ENCODE assay signal across 8 mouse cellular contexts in the genomic region with DNA sequence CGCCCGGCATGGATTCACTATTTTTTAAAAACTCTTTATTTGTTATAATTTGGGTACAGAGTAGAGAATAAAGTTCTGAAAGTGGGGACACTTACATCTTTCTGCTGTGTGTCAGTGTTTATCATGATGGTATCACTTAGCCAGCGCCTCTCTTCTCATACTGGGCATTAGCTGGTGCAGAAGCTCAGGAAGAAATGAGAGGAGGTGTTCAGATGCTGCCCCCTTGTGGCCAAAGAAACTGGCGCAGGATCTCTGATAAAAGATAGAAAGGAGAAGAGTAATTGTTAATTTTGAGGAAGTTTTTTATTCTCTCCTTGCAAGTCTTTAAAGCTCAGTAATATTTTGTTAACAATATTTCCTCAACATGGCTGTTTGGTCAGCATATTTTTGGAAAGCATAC. TPM values are rescaled to one million over a fixed set of nuclear protein-coding genes. Genes with fewer than 3 reads are reported as not detected.
DNase-seq lines count a peak whose midpoint lies in the region; TF ChIP-seq lines count a peak whose summit lies in the region.
"Had no signal": no experiment of that assay in that cellular context is flagged by ENCODE, and none has a peak within 500 bp of the region (broad histone marks: within the 10 kb centered on the region; RNA-seq: fewer than 3 reads in every experiment).

No protein-coding gene starts in this region.

- H3K4me3 ChIP-seq in cerebellum, adult 2 months (replicated peaks; ENCODE audit: insufficient read depth, low read depth, low read length), result no peak overlapping the region
- no peak overlapping the region for H3K4me3 ChIP-seq in layer of hippocampus, adult 2 months

- TF ChIP-seq POLR2A in cerebellum, adult 2 months (IDR thresholded peaks at IDR 0.05; ENCODE audit: borderline replicate concordance, insufficient read depth, low read length), result no peak

- H3K4me1 ChIP-seq in cerebellum, adult 2 months (ENCODE audit: control insufficient read depth, insufficient read depth, low read length), result no peaks in the 10 kb centered on the region

- H3K27ac ChIP-seq in cerebellum, adult 2 months (ENCODE audit: insufficient read depth, low read length), result no peak overlapping the region
- H3K27ac ChIP-seq in layer of hippocampus, adult 2 months, result no peak overlapping the region

- DNase-seq in CD8-positive naive resting alpha-beta T cell, adult 2 months (ENCODE audit: low read depth in 2 of 2, low spot score in 2 of 2), result peak; percentile 16 to 46
- peak; percentile 53 for DNase-seq in MN1 (ENCODE audit: low spot score)
- peak; percentile 25 to 45 for DNase-seq in cerebellum, adult 2 months
- peak; percentile 25 to 89 for DNase-seq in frontal cortex, adult 2 months (ENCODE audit: extremely low spot score in 1 of 2, low spot score in 1 of 2)
- peak; percentile 47 to 71 for DNase-seq in layer of hippocampus, adult 2 months (ENCODE audit: low spot score in 2 of 2)
- peak; percentile 55 for DNase-seq in lung, postnatal 10 days
- DNase-seq in right cerebral cortex, adult 2 months (ENCODE audit: low spot score in 2 of 2), result peak; percentile 83 to 84

- 50% methylated on average over 4 of the region's 4 CpGs for WGBS in cerebellum, adult 2 months

- no peaks in the 10 kb centered on the region for H3K27me3 ChIP-seq in cerebellum, adult 2 months (ENCODE audit: control insufficient read depth, insufficient read depth, low read length)

- TF ChIP-seq CTCF in cerebellum, adult 2 months (IDR thresholded peaks at IDR 0.05; ENCODE audit: borderline replicate concordance, insufficient read depth, low read depth, low read length), result peak; percentile 51; the same call in 1 of the 2 replicates
- TF ChIP-seq CTCF in layer of hippocampus, adult 2 months (conservative IDR thresholded peaks at IDR 0.05), result peak; percentile 89

RNA-seq across cellular contexts. Expression of a gene that starts 31.0 kb away (rescaled TPM):
- polyA plus RNA-seq in cerebellum, adult 2 months (2012; rRNA removed), result not detected in 2 replicates
- not detected in 2 replicates for polyA plus RNA-seq in frontal cortex, adult 2 months (2012; rRNA removed)
- not detected for total RNA-seq in layer of hippocampus, adult 2 months (2021)
- polyA plus RNA-seq: liver, embryonic 16.5 days had no signal

Comparison
In these comparisons a context has a peak if more than half of its experiments do, and no peak if none do; other contexts are left out.
1. DNase-seq: peak in every context shown above with its lines; median percentile 84 in right cerebral cortex, adult 2 months; 59 in layer of hippocampus, adult 2 months; 57 in frontal cortex, adult 2 months; 55 in lung, postnatal 10 days; 53 in MN1; 35 in cerebellum, adult 2 months; 31 in CD8-positive naive resting alpha-beta T cell, adult 2 months.